Mouse (Mus musculus) stomach, postnatal 0 days (tissue): ENCODE results near the gene Lat2. TPM values are rescaled to one million over a fixed set of nuclear protein-coding genes. Genes with fewer than 3 reads are reported as not detected.
A peak's percentile ranks its signal among the peaks of the same experiment; 100 is the strongest.

Experiments used
- ATAC-seq: fragments of 200-750 bp; cut with Nextera tagmentation; 2 replicates; pipeline ENCODE4 v1.8.0; 2017; ENCODE audit not compliant: low FRiP score, low TSS enrichment
- DNase-seq: peaks from one replicate; pipeline ENCODE4 v3.0.0-alpha.2; 2016; ENCODE audit warnings: low spot score
- H3K27ac ChIP-seq: fragments of 300-500 bp; sonication (generic); replicated peaks from 2 replicates; pipeline ENCODE4 v1.5.1; 2014; ENCODE audit warnings: mild to moderate bottlenecking, control low read depth
- H3K27me3 ChIP-seq: fragments of 300-500 bp; sonication (generic); 2 replicates; pipeline ENCODE4 v1.6.1; 2014; ENCODE audit warnings: low read length; ENCODE audit not compliant: control insufficient read depth, insufficient read depth
- H3K36me3 ChIP-seq: fragments of 300-500 bp; sonication (generic); 2 replicates; pipeline ENCODE4 v1.6.1; 2014; ENCODE audit warnings: low read length, mixed read lengths; ENCODE audit not compliant: control insufficient read depth, insufficient read depth
- H3K4me1 ChIP-seq: fragments of 300-500 bp; sonication (generic); replicated peaks from 2 replicates; pipeline ENCODE4 v1.6.1; 2014; ENCODE audit warnings: antibody characterized with exemption; ENCODE audit not compliant: control insufficient read depth, insufficient read depth
- H3K4me2 ChIP-seq: fragments of 300-500 bp; sonication (generic); replicated peaks from 2 replicates; pipeline ENCODE4 v1.6.1; 2014; ENCODE audit warnings: low read depth, mild to moderate bottlenecking, control low read depth, moderate library complexity
- H3K4me3 ChIP-seq: fragments of 300-500 bp; sonication (generic); 2 replicates; pipeline ENCODE4 v1.5.1; 2014; ENCODE audit warnings: low read depth, low read length, control low read depth
- H3K9ac ChIP-seq: fragments of 300-500 bp; sonication (generic); 2 replicates; pipeline ENCODE4 v1.6.1; 2014; ENCODE audit warnings: mild to moderate bottlenecking, low read length, control low read depth, mixed read lengths
- H3K9me3 ChIP-seq: fragments of 300-500 bp; sonication (generic); 2 replicates; pipeline ENCODE4 v1.6.1; 2016; ENCODE audit warnings: low read length; ENCODE audit not compliant: control insufficient read depth
- CTCF ChIP-seq: IDR thresholded peaks from 2 replicates; pipeline ENCODE4 v1.5.1; 2016; ENCODE audit warnings: antibody characterized with exemption, low read depth, mild to moderate bottlenecking, moderate library complexity
- EP300 ChIP-seq: optimal IDR thresholded peaks from 2 replicates; pipeline ENCODE3; 2016; ENCODE audit warnings: antibody characterized with exemption
- WGBS: fragments of 180-500 bp; shearing (Covaris S2); extraction: QIAGEN DNeasy Blood & Tissue Kit; methylation state at CpG from one replicate; pipeline ENCODE4 v1.1.7; 2014; 5-methylcytosine and 5-hydroxymethylcytosine counted together
- polyA plus RNA-seq: library from polyadenylated mRNA; unstranded; fragments of >200 nt; fragmentation: Nextera tagmentation; extraction: Ambion mirVana; gene quantifications from 2 replicates; pipeline ENCODE4 v1.2.1, GENCODE M21; 2015

Gene Lat2
- polyA plus RNA-seq, 1 experiment from 2014 or later: 1.1 TPM

DNA sequence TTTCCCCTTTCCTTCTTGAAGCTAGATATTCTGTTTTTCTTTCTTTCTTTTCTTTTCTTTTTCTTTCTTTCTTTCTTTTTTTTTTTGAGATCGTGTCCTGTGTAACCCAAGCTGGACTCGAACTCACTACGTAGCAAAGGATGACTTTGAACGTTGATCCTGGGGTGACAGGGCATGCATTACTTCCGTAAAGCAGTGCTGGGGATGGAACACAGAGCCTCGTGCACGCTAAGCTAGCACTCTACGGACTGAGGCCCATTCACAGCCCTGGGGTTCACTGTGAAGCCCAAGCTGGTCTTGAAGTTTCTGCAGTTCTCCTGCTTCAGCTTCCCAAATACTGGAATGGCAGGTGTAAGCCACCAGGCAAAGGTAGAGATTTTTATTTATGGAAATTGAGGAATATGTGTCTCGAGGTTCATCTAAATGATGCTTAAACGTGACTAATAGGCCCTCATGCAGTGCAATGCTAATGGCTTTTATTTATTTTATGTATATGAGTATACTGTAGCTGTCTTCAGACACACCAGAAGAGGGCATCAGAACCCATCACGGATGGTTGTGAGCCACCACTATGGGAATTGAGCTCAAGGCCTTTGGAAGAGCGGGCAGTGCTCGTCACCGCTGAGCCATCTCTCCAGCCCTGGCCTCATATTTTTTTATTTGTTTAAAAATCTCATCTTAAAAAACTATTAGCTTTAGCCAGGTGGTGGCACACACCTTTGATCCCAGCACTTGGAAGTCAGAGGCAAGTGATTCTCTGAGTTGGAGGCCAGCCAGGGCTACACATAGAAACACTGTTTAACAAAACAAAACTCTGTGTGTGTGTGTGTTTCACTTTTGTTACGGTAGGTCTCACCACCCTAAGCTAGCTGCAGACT is 31.6 kb downstream of the Lat2 start:
- Histone ChIP-seq H3K4me3 (peak overlapping the region; percentile 80), H3K27me3 (no peaks in the 10 kb centered on the region), H3K9me3 (no peaks in the 10 kb centered on the region), H3K9ac (peak overlapping the region; percentile 80), H3K27ac (no peak overlapping the region), H3K4me2 (peak overlapping the region; percentile 73), H3K4me1 (no peaks in the 10 kb centered on the region; the same call in 1 of the 2 replicates), H3K36me3 (no peaks in the 10 kb centered on the region)
- DNase-seq: peak; percentile 31
- no peak for TF ChIP-seq EP300
- peak; percentile 37 for TF ChIP-seq CTCF
- ATAC-seq: no peak
- 21% methylated on average over 15 of the region's 15 CpGs for WGBS

GRCm38 (mm10) chr5:134582221-134582907 is 32.5 kb downstream of the Lat2 start:
- TF ChIP-seq EP300: no peak
- TF ChIP-seq CTCF: peak; percentile 86
- no peak overlapping the region for H3K27ac ChIP-seq
- H3K4me3 ChIP-seq: peak overlapping the region; percentile 80

GRCm38 (mm10) chr5:134581146-134581545 is 33.7 kb downstream of the Lat2 start, which contains the start of gene Rfc2:
TSS of gene Rfc2 (plus strand) at chr5:134581366.
- TF ChIP-seq EP300: no peak
- no peak for TF ChIP-seq CTCF
- H3K27me3 ChIP-seq: no peaks in the 10 kb centered on the region
- H3K4me3 ChIP-seq: no peak within 1 kb of the TSS
- no peaks in the 10 kb centered on the region; the same call in 1 of the 2 replicates for H3K4me1 ChIP-seq
- H3K9me3 ChIP-seq: no peaks in the 10 kb centered on the region
- H3K36me3 ChIP-seq: no peaks in the 10 kb centered on the region
- H3K4me2 ChIP-seq: no peak within 1 kb of the TSS
- H3K9ac ChIP-seq: no peak within 1 kb of the TSS
- WGBS: 66% methylated on average over 5 of the region's 5 CpGs
- ATAC-seq (no peak), DNase-seq (no peak)
- H3K27ac ChIP-seq: no peak within 1 kb of the TSS

More at GRCm38 (mm10) chr5:134582221-134582907, 32.5 kb downstream of the Lat2 start:
- Histone ChIP-seq H3K36me3 (no peaks in the 10 kb centered on the region), H3K4me2 (peak overlapping the region; percentile 73), H3K27me3 (no peaks in the 10 kb centered on the region), H3K9ac (peak overlapping the region; percentile 80), H3K9me3 (no peaks in the 10 kb centered on the region), H3K4me1 (no peaks in the 10 kb centered on the region; the same call in 1 of the 2 replicates)
- WGBS: 10% methylated on average over 23 of the region's 30 CpGs
- DNase-seq (peak; percentile 97), ATAC-seq (peak; percentile 95)

DNA sequence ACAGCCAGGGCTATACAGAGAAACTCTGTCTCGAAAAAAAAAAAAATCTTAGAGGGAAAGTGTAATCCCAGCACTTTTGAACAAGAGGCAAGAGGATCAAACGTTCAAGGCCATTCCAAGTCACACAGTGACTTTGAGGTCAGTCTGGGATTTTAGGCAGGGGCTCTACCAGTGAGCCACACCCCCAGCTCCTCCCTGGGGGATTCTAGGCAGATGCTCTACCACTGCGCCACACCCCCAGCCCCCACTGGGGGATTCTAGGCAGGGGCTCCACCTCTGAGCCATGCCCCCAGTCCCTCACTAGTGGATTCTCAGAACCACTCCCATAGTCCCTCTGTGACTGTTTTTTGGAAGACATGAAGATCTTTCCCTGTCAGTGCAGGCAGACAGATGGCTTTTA is 35.7 kb downstream of the Lat2 start:
- Histone ChIP-seq H3K9ac (no peak overlapping the region), H3K27me3 (no peaks in the 10 kb centered on the region), H3K27ac (no peak overlapping the region), H3K36me3 (no peaks in the 10 kb centered on the region), H3K9me3 (no peaks in the 10 kb centered on the region), H3K4me1 (no peaks in the 10 kb centered on the region; the same call in 1 of the 2 replicates), H3K4me2 (no peak overlapping the region), H3K4me3 (no peak overlapping the region)
- DNase-seq: no peak
- TF ChIP-seq CTCF (no peak), EP300 (no peak)
- WGBS: 60% methylated on average over 3 of the region's 3 CpGs
- no peak for ATAC-seq

DNA sequence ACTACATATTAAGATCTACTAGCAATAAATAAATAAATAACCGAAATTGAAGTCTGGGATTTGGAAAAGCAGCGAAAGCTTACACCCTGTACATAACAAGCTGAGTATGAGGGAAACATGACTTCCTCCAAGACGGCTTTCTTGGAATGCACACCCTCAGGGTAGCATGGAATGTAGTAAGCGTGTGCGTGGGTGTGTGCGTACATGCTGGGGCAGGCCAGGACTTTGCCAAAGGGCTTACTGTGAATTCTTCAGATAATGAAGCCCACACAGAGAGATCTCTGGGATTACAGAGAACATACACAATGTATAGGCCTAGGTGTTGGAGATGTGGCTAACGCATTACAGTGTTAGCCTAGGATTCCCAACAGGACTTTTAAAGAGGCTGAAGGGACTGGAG is 37.3 kb downstream of the Lat2 start:
- no peaks in the 10 kb centered on the region for H3K9me3 ChIP-seq
- 60% methylated on average over 7 of the region's 7 CpGs for WGBS
- no peak overlapping the region for H3K4me2 ChIP-seq
- no peak overlapping the region for H3K27ac ChIP-seq
- no peaks in the 10 kb centered on the region for H3K36me3 ChIP-seq
- TF ChIP-seq CTCF: no peak
- TF ChIP-seq EP300: peak; percentile 47
- ATAC-seq (peak; percentile 17; the same call in 1 of the 2 replicates), DNase-seq (peak; percentile 32)
- no peak overlapping the region for H3K4me3 ChIP-seq
- no peaks in the 10 kb centered on the region for H3K27me3 ChIP-seq
- H3K4me1 ChIP-seq: no peaks in the 10 kb centered on the region
- no peak overlapping the region for H3K9ac ChIP-seq
